Mouse (Mus musculus) hindbrain, embryonic 11.5 days (tissue): ENCODE measurements around the gene Ifngr2. TPM values are rescaled to one million over a fixed set of nuclear protein-coding genes. Genes with fewer than 3 reads are reported as not detected.
A peak's percentile ranks its signal among the peaks of the same experiment; 100 is the strongest.

Experiments used
- ATAC-seq: fragments of 200-750 bp; cut with Nextera tagmentation; 2 replicates; pipeline ENCODE4 v1.8.0; 2017; ENCODE audit warnings: mild to moderate bottlenecking, moderate TSS enrichment, moderate library complexity; ENCODE audit not compliant: low FRiP score
- DNase-seq: peaks from one replicate; pipeline ENCODE4 v3.0.0-alpha.2; 2015; ENCODE audit warnings: low spot score
- H3K27ac ChIP-seq: fragments of 300-500 bp; sonication (generic); 2 replicates; pipeline ENCODE4 v1.5.1; 2014; ENCODE audit warnings: mild to moderate bottlenecking, low read depth, low read length
- H3K27me3 ChIP-seq: fragments of 300-500 bp; sonication (generic); 2 replicates; pipeline ENCODE4 v1.6.1; 2014; ENCODE audit warnings: mild to moderate bottlenecking, low read length, moderate library complexity, mixed read lengths; ENCODE audit not compliant: control insufficient read depth, insufficient read depth
- H3K36me3 ChIP-seq: fragments of 300-500 bp; sonication (generic); 2 replicates; pipeline ENCODE4 v1.6.1; 2014; ENCODE audit warnings: mild to moderate bottlenecking, low read length, moderate library complexity, mixed read lengths; ENCODE audit not compliant: control insufficient read depth, insufficient read depth
- H3K4me1 ChIP-seq: fragments of 300-500 bp; sonication (generic); replicated peaks from 2 replicates; pipeline ENCODE4 v1.6.1; 2014; ENCODE audit warnings: low read length, mixed read lengths; ENCODE audit not compliant: control insufficient read depth, insufficient read depth
- H3K4me2 ChIP-seq: fragments of 300-500 bp; sonication (generic); replicated peaks from 2 replicates; pipeline ENCODE4 v1.6.1; 2014; ENCODE audit warnings: mild to moderate bottlenecking, low read depth, low read length
- H3K4me3 ChIP-seq: fragments of 300-500 bp; sonication (generic); 2 replicates; pipeline ENCODE4 v1.5.1; 2014; ENCODE audit warnings: low read depth, low read length
- H3K9ac ChIP-seq: fragments of 300-500 bp; sonication (generic); 2 replicates; pipeline ENCODE4 v1.6.1; 2014; ENCODE audit warnings: low read depth, low read length
- H3K9me3 ChIP-seq: fragments of 300-500 bp; sonication (generic); 2 replicates; pipeline ENCODE4 v1.6.1; 2016; ENCODE audit warnings: low read length; ENCODE audit not compliant: control insufficient read depth
- WGBS: fragments of 180-500 bp; shearing (Covaris S2); extraction: QIAGEN DNeasy Blood & Tissue Kit; methylation state at CpG from one replicate; pipeline ENCODE4 v1.1.7; 2014; 5-methylcytosine and 5-hydroxymethylcytosine counted together
- polyA plus RNA-seq: library from polyadenylated mRNA; unstranded; fragments of >200 nt; fragmentation: Nextera tagmentation; extraction: Ambion mirVana; gene quantifications from 2 replicates; pipeline ENCODE4 v1.2.1, GENCODE M21; 2014

The Ifngr2 gene
- polyA plus RNA-seq, 1 experiment from 2014 or later, result 35.1 TPM

- DNase-seq (no peak), ATAC-seq (no peak)
- H3K27ac ChIP-seq, result no peak overlapping the region
- H3K4me3 ChIP-seq, result no peak overlapping the region
- no peaks in the 10 kb centered on the region; the same call in 1 of the 2 replicates for H3K4me1 ChIP-seq
- H3K4me2 ChIP-seq, result no peak overlapping the region
- no peaks in the 10 kb centered on the region for H3K36me3 ChIP-seq
- H3K9me3 ChIP-seq, result no peaks in the 10 kb centered on the region
- H3K27me3 ChIP-seq, result no peaks in the 10 kb centered on the region
- H3K9ac ChIP-seq, result no peak overlapping the region
- WGBS, result 97% methylated on average over 1 of the region's 1 CpGs
Measured at GRCm38 (mm10) chr16:91543619-91544018, 3.3 kb upstream of the Ifngr2 start.

- DNase-seq, result no peak
- Histone ChIP-seq H3K4me2 (no peak overlapping the region), H3K36me3 (no peaks in the 10 kb centered on the region), H3K27me3 (no peaks in the 10 kb centered on the region), H3K4me3 (no peak overlapping the region), H3K4me1 (no peaks in the 10 kb centered on the region; the same call in 1 of the 2 replicates), H3K9ac (no peak overlapping the region), H3K9me3 (no peaks in the 10 kb centered on the region), H3K27ac (no peak overlapping the region)
- no peak for ATAC-seq
- WGBS, result 72% methylated on average over 10 of the region's 10 CpGs
Measured at GRCm38 (mm10) chr16:91545597-91546281, 1.1 kb upstream of the Ifngr2 start.

GRCm38 (mm10) chr16:91546391-91546835 lies 459 bp upstream of the Ifngr2 start:
- Histone ChIP-seq H3K4me3 (peak overlapping the region; percentile 73), H3K27ac (no peak overlapping the region), H3K36me3 (no peaks in the 10 kb centered on the region), H3K4me2 (peak overlapping the region; percentile 89), H3K9ac (peak overlapping the region; percentile 89), H3K9me3 (no peaks in the 10 kb centered on the region), H3K27me3 (no peaks in the 10 kb centered on the region), H3K4me1 (no peaks in the 10 kb centered on the region; the same call in 1 of the 2 replicates)
- DNase-seq, result no peak
- 19% methylated on average over 14 of the region's 14 CpGs for WGBS
- ATAC-seq, result peak; percentile 51; the same call in 1 of the 2 replicates

- WGBS, result 48% methylated on average over 5 of the region's 5 CpGs
- no peak overlapping the region for H3K27ac ChIP-seq
Measured at GRCm38 (mm10) chr16:91547974-91548373, 1.1 kb downstream of the Ifngr2 start.

GRCm38 (mm10) chr16:91548586-91548985 lies 1.7 kb downstream of the Ifngr2 start:
- Histone ChIP-seq H3K9me3 (no peaks in the 10 kb centered on the region), H3K4me3 (no peak overlapping the region), H3K27ac (no peak overlapping the region), H3K4me2 (no peak overlapping the region), H3K4me1 (no peaks in the 10 kb centered on the region; the same call in 1 of the 2 replicates), H3K36me3 (no peaks in the 10 kb centered on the region), H3K27me3 (no peaks in the 10 kb centered on the region), H3K9ac (no peak overlapping the region)
- WGBS, result 43% methylated on average over 5 of the region's 5 CpGs
- ATAC-seq (no peak), DNase-seq (no peak)

More at GRCm38 (mm10) chr16:91547974-91548373, 1.1 kb downstream of the Ifngr2 start:
- Histone ChIP-seq H3K27me3 (no peaks in the 10 kb centered on the region), H3K9ac (no peak overlapping the region; the same call in 1 of the 2 replicates), H3K36me3 (no peaks in the 10 kb centered on the region), H3K4me3 (no peak overlapping the region), H3K4me2 (peak overlapping the region; percentile 89), H3K4me1 (no peaks in the 10 kb centered on the region; the same call in 1 of the 2 replicates), H3K9me3 (no peaks in the 10 kb centered on the region)
- DNase-seq, result no peak
- no peak for ATAC-seq

- no peaks in the 10 kb centered on the region; the same call in 1 of the 2 replicates for H3K4me1 ChIP-seq
Measured at GRCm38 (mm10) chr16:91548996-91549395, 2.1 kb downstream of the Ifngr2 start.

GRCm38 (mm10) chr16:91549616-91550015 lies 2.7 kb downstream of the Ifngr2 start:
- no peaks in the 10 kb centered on the region for H3K27me3 ChIP-seq
- ATAC-seq (no peak), DNase-seq (no peak)
- no peak overlapping the region for H3K27ac ChIP-seq
- H3K4me3 ChIP-seq, result no peak overlapping the region
- no peaks in the 10 kb centered on the region for H3K9me3 ChIP-seq
- WGBS, result 62% methylated on average over 5 of the region's 5 CpGs
- H3K4me1 ChIP-seq, result no peaks in the 10 kb centered on the region; the same call in 1 of the 2 replicates
- H3K9ac ChIP-seq, result no peak overlapping the region
- H3K4me2 ChIP-seq, result no peak overlapping the region
- H3K36me3 ChIP-seq, result no peaks in the 10 kb centered on the region

More at GRCm38 (mm10) chr16:91548996-91549395, 2.1 kb downstream of the Ifngr2 start:
- WGBS, result 74% methylated on average over 2 of the region's 2 CpGs
- Histone ChIP-seq H3K27me3 (no peaks in the 10 kb centered on the region), H3K36me3 (no peaks in the 10 kb centered on the region), H3K9ac (no peak overlapping the region), H3K4me2 (no peak overlapping the region), H3K4me3 (no peak overlapping the region), H3K9me3 (no peaks in the 10 kb centered on the region), H3K27ac (no peak overlapping the region)
- DNase-seq (no peak), ATAC-seq (no peak)

GRCm38 (mm10) chr16:91551081-91551524 lies 4.2 kb downstream of the Ifngr2 start:
- H3K4me1 ChIP-seq, result no peaks in the 10 kb centered on the region; the same call in 1 of the 2 replicates
- WGBS, result 75% methylated on average over 10 of the region's 10 CpGs
- no peak overlapping the region for H3K4me2 ChIP-seq

GRCm38 (mm10) chr16:91552072-91552471 lies 5.2 kb downstream of the Ifngr2 start:
- no peak overlapping the region for H3K27ac ChIP-seq
- H3K4me1 ChIP-seq, result no peaks in the 10 kb centered on the region; the same call in 1 of the 2 replicates
- H3K4me3 ChIP-seq, result no peak overlapping the region
- no peaks in the 10 kb centered on the region for H3K9me3 ChIP-seq
- no peak overlapping the region for H3K4me2 ChIP-seq
- no peak overlapping the region for H3K9ac ChIP-seq
- no peak for ATAC-seq
- DNase-seq, result no peak
- 54% methylated on average over 9 of the region's 9 CpGs for WGBS
- no peaks in the 10 kb centered on the region for H3K27me3 ChIP-seq
- no peaks in the 10 kb centered on the region for H3K36me3 ChIP-seq

More at GRCm38 (mm10) chr16:91551081-91551524, 4.2 kb downstream of the Ifngr2 start:
- H3K9ac ChIP-seq, result no peak overlapping the region
- H3K36me3 ChIP-seq, result no peaks in the 10 kb centered on the region
- ATAC-seq (no peak), DNase-seq (no peak)
- H3K9me3 ChIP-seq, result no peaks in the 10 kb centered on the region
- H3K4me3 ChIP-seq, result no peak overlapping the region
- H3K27me3 ChIP-seq, result no peaks in the 10 kb centered on the region
- H3K27ac ChIP-seq, result no peak overlapping the region
